Comparison of ENCODE assay signal across 8 mouse cellular contexts in genomic region chr19:47890489-47891130, GRCm38 (mm10). TPM values are rescaled to one million over a fixed set of nuclear protein-coding genes. Genes with fewer than 3 reads are reported as not detected.
DNase-seq lines count a peak whose midpoint lies in the region; ATAC-seq and TF ChIP-seq lines count a peak whose summit lies in the region.

No protein-coding gene starts in this region.

- H3K36me3 ChIP-seq in heart, embryonic 16.5 days (ENCODE audit: control insufficient read depth, insufficient read depth), result peaks cover 12% of the 10 kb centered on the region
- H3K36me3 ChIP-seq in hindbrain, embryonic 11.5 days (ENCODE audit: control insufficient read depth, insufficient read depth, low read length), result no peaks in the 10 kb centered on the region
- peaks cover 29% of the 10 kb centered on the region for H3K36me3 ChIP-seq in forebrain, embryonic 12.5 days (replicated peaks)
- H3K36me3 ChIP-seq in forebrain, embryonic 14.5 days (ENCODE audit: control insufficient read depth, insufficient read depth, low read length), result peaks cover 15% of the 10 kb centered on the region

- H3K4me1 ChIP-seq in heart, embryonic 16.5 days (ENCODE audit: control insufficient read depth, insufficient read depth, low read length), result peaks cover 45% of the 10 kb centered on the region
- H3K4me1 ChIP-seq in bone marrow, adult 2 months (ENCODE audit: control insufficient read depth, insufficient read depth, low read length), result peaks cover 9% of the 10 kb centered on the region
- H3K4me1 ChIP-seq in hindbrain, embryonic 11.5 days (replicated peaks; ENCODE audit: control insufficient read depth, insufficient read depth, low read length), result no peaks in the 10 kb centered on the region
- no peaks in the 10 kb centered on the region for H3K4me1 ChIP-seq in forebrain, embryonic 12.5 days
- no peaks in the 10 kb centered on the region for H3K4me1 ChIP-seq in forebrain, embryonic 14.5 days (ENCODE audit: control insufficient read depth, insufficient read depth, low read length)

- DNase-seq in heart, adult 9 months (ENCODE audit: low spot score in 2 of 2), result no peak
- peak; percentile 61 to 83 for DNase-seq in kidney, postnatal 25 days
- peak; percentile 50 for DNase-seq in naive thymus-derived CD4-positive, alpha-beta T cell, adult 2 months (ENCODE audit: low read depth)
- DNase-seq in hindbrain, embryonic 11.5 days (ENCODE audit: low spot score), result no peak
- no peak for DNase-seq in forebrain, embryonic 14.5 days (ENCODE audit: low spot score)

- ATAC-seq in heart, embryonic 16.5 days (replicated peaks; ENCODE audit: extremely low read depth, insufficient read depth, low FRiP score), result no peak
- ATAC-seq in hindbrain, embryonic 11.5 days (ENCODE audit: low FRiP score), result no peak
- no peak for ATAC-seq in forebrain, embryonic 12.5 days (ENCODE audit: low FRiP score)
- no peak for ATAC-seq in forebrain, embryonic 14.5 days

- H3K9ac ChIP-seq in heart, embryonic 16.5 days (ENCODE audit: low read length), result peak overlapping the region; percentile 35; the same call in 1 of the 2 replicates
- no peak overlapping the region for H3K9ac ChIP-seq in hindbrain, embryonic 11.5 days (ENCODE audit: low read depth, low read length)
- H3K9ac ChIP-seq in forebrain, embryonic 12.5 days, result no peak overlapping the region
- H3K9ac ChIP-seq in forebrain, embryonic 14.5 days (ENCODE audit: low read length), result no peak overlapping the region

- no peak for TF ChIP-seq POLR2A in bone marrow, adult 2 months (IDR thresholded peaks at IDR 0.05; ENCODE audit: borderline replicate concordance, control insufficient read depth, low read depth, low read length)

- no peak overlapping the region; the same call in 1 of the 2 replicates for H3K4me3 ChIP-seq in heart, embryonic 16.5 days (ENCODE audit: low read length)
- H3K4me3 ChIP-seq in bone marrow, adult 2 months (replicated peaks; ENCODE audit: control insufficient read depth, low read depth, low read length), result no peak overlapping the region
- H3K4me3 ChIP-seq in hindbrain, embryonic 11.5 days (ENCODE audit: low read depth, low read length), result no peak overlapping the region
- no peak overlapping the region for H3K4me3 ChIP-seq in forebrain, embryonic 12.5 days (replicated peaks)
- no peak overlapping the region for H3K4me3 ChIP-seq in forebrain, embryonic 14.5 days (ENCODE audit: low read depth, low read length)

- H3K4me2 ChIP-seq in heart, embryonic 16.5 days (ENCODE audit: low read depth, low read length), result peak overlapping the region; percentile 42
- no peak overlapping the region for H3K4me2 ChIP-seq in hindbrain, embryonic 11.5 days (replicated peaks; ENCODE audit: low read depth, low read length)
- no peak overlapping the region for H3K4me2 ChIP-seq in forebrain, embryonic 12.5 days
- no peak overlapping the region for H3K4me2 ChIP-seq in forebrain, embryonic 14.5 days (ENCODE audit: low read length)

- peak overlapping the region; percentile 61 for H3K27ac ChIP-seq in heart, embryonic 16.5 days (ENCODE audit: low read length)
- peak overlapping the region; percentile 2; the same call in 1 of the 2 replicates for H3K27ac ChIP-seq in bone marrow, adult 2 months (ENCODE audit: control insufficient read depth, insufficient read depth, low read depth, low read length, poor library complexity)
- H3K27ac ChIP-seq in hindbrain, embryonic 11.5 days (ENCODE audit: low read depth, low read length), result no peak overlapping the region
- no peak overlapping the region for H3K27ac ChIP-seq in forebrain, embryonic 12.5 days
- no peak overlapping the region for H3K27ac ChIP-seq in forebrain, embryonic 14.5 days (ENCODE audit: low read depth, low read length)

- H3K27me3 ChIP-seq in heart, embryonic 16.5 days (ENCODE audit: control insufficient read depth, insufficient read depth, low read length), result no peaks in the 10 kb centered on the region
- no peaks in the 10 kb centered on the region for H3K27me3 ChIP-seq in hindbrain, embryonic 11.5 days (ENCODE audit: control insufficient read depth, insufficient read depth, low read length)
- no peaks in the 10 kb centered on the region for H3K27me3 ChIP-seq in forebrain, embryonic 12.5 days
- no peaks in the 10 kb centered on the region for H3K27me3 ChIP-seq in forebrain, embryonic 14.5 days (replicated peaks; ENCODE audit: control insufficient read depth, insufficient read depth, low read length)

- H3K9me3 ChIP-seq in heart, embryonic 16.5 days (replicated peaks; ENCODE audit: control insufficient read depth, low read length), result no peaks in the 10 kb centered on the region
- H3K9me3 ChIP-seq in hindbrain, embryonic 11.5 days (ENCODE audit: control insufficient read depth, low read length), result no peaks in the 10 kb centered on the region
- H3K9me3 ChIP-seq in forebrain, embryonic 12.5 days, result no peaks in the 10 kb centered on the region
- no peaks in the 10 kb centered on the region for H3K9me3 ChIP-seq in forebrain, embryonic 14.5 days (replicated peaks; ENCODE audit: control insufficient read depth, low read length)

- WGBS in heart, embryonic 16.5 days, result 51% methylated on average over 10 of the region's 10 CpGs
- 7% methylated on average over 10 of the region's 10 CpGs for WGBS in bone marrow, adult 2 months
- WGBS in hindbrain, embryonic 11.5 days, result 81% methylated on average over 10 of the region's 10 CpGs
- WGBS in forebrain, embryonic 12.5 days, result 77% methylated on average over 10 of the region's 10 CpGs
- 80% methylated on average over 10 of the region's 10 CpGs for WGBS in forebrain, embryonic 14.5 days

- no peak for TF ChIP-seq CTCF in bone marrow, adult 2 months (IDR thresholded peaks at IDR 0.05; ENCODE audit: control insufficient read depth, insufficient read depth, low read length)

RNA-seq across cellular contexts. Expression of gene Gsto2, which starts 25.3 kb away (rescaled TPM):
- polyA plus RNA-seq in heart, embryonic 16.5 days (2015; fragmentation: Nextera tagmentation; extraction: Ambion mirVana), result 0.77 and 1.1 TPM in 2 replicates
- 2.0 TPM in 1 of 2 replicates, not detected in the other for polyA plus RNA-seq in bone marrow, adult 2 months (2011; ENCODE audit: insufficient read depth, insufficient read length, low replicate concordance, missing spikeins)
- polyA plus RNA-seq in hindbrain, embryonic 11.5 days (2014; fragmentation: Nextera tagmentation; extraction: Ambion mirVana), result 0.77 and 1.4 TPM in 2 replicates
- polyA plus RNA-seq in forebrain, embryonic 12.5 days (2016; fragmentation: Nextera tagmentation; extraction: Ambion mirVana), result 0.95 and 1.3 TPM in 2 replicates
- 1.1 TPM in 2 replicates for polyA plus RNA-seq in forebrain, embryonic 14.5 days (2014; fragmentation: Nextera tagmentation; extraction: Ambion mirVana)

RNA-seq across cellular contexts. Expression of gene Cfap43, which starts 28.5 kb away (rescaled TPM):
- polyA plus RNA-seq in heart, embryonic 16.5 days (2015; fragmentation: Nextera tagmentation; extraction: Ambion mirVana), result 0.38 and 0.42 TPM in 2 replicates
- not detected in 2 replicates for polyA plus RNA-seq in bone marrow, adult 2 months (2011; ENCODE audit: insufficient read depth, insufficient read length, low replicate concordance, missing spikeins)
- 0.54 and 2.1 TPM in 2 replicates for polyA plus RNA-seq in hindbrain, embryonic 11.5 days (2014; fragmentation: Nextera tagmentation; extraction: Ambion mirVana)
- polyA plus RNA-seq in forebrain, embryonic 12.5 days (2016; fragmentation: Nextera tagmentation; extraction: Ambion mirVana), result 0.22 and 0.37 TPM in 2 replicates
- polyA plus RNA-seq in forebrain, embryonic 14.5 days (2014; fragmentation: Nextera tagmentation; extraction: Ambion mirVana), result 0.99 and 1.4 TPM in 2 replicates

RNA-seq across cellular contexts. Expression of gene Itprip, which starts 28.5 kb away (rescaled TPM):
- 18.4 and 23.3 TPM in 2 replicates for polyA plus RNA-seq in heart, embryonic 16.5 days (2015; fragmentation: Nextera tagmentation; extraction: Ambion mirVana)
- 8.8 and 14.9 TPM in 2 replicates for polyA plus RNA-seq in bone marrow, adult 2 months (2011; ENCODE audit: insufficient read depth, insufficient read length, low replicate concordance, missing spikeins)
- 10.0 and 12.2 TPM in 2 replicates for polyA plus RNA-seq in hindbrain, embryonic 11.5 days (2014; fragmentation: Nextera tagmentation; extraction: Ambion mirVana)
- 17.9 and 19.8 TPM in 2 replicates for polyA plus RNA-seq in forebrain, embryonic 12.5 days (2016; fragmentation: Nextera tagmentation; extraction: Ambion mirVana)
- 5.4 and 6.4 TPM in 2 replicates for polyA plus RNA-seq in forebrain, embryonic 14.5 days (2014; fragmentation: Nextera tagmentation; extraction: Ambion mirVana)

RNA-seq across cellular contexts. Expression of gene Gsto1, which starts 35.8 kb away (rescaled TPM):
- 115 and 121 TPM in 2 replicates for polyA plus RNA-seq in heart, embryonic 16.5 days (2015; fragmentation: Nextera tagmentation; extraction: Ambion mirVana)
- polyA plus RNA-seq in bone marrow, adult 2 months (2011; ENCODE audit: insufficient read depth, insufficient read length, low replicate concordance, missing spikeins), result 24.8 and 34.2 TPM in 2 replicates
- 105 and 116 TPM in 2 replicates for polyA plus RNA-seq in hindbrain, embryonic 11.5 days (2014; fragmentation: Nextera tagmentation; extraction: Ambion mirVana)
- 61.8 and 62.7 TPM in 2 replicates for polyA plus RNA-seq in forebrain, embryonic 12.5 days (2016; fragmentation: Nextera tagmentation; extraction: Ambion mirVana)
- 105 and 120 TPM in 2 replicates for polyA plus RNA-seq in forebrain, embryonic 14.5 days (2014; fragmentation: Nextera tagmentation; extraction: Ambion mirVana)

RNA-seq across cellular contexts. Expression of gene Cfap58, which starts 46.9 kb away (rescaled TPM):
- 0.09 and 0.25 TPM in 2 replicates for polyA plus RNA-seq in heart, embryonic 16.5 days (2015; fragmentation: Nextera tagmentation; extraction: Ambion mirVana)
- polyA plus RNA-seq in bone marrow, adult 2 months (2011; ENCODE audit: insufficient read depth, insufficient read length, low replicate concordance, missing spikeins), result not detected in 2 replicates
- polyA plus RNA-seq in hindbrain, embryonic 11.5 days (2014; fragmentation: Nextera tagmentation; extraction: Ambion mirVana), result 0.36 and 0.37 TPM in 2 replicates
- 0.09 and 0.10 TPM in 2 replicates for polyA plus RNA-seq in forebrain, embryonic 12.5 days (2016; fragmentation: Nextera tagmentation; extraction: Ambion mirVana)
- polyA plus RNA-seq in forebrain, embryonic 14.5 days (2014; fragmentation: Nextera tagmentation; extraction: Ambion mirVana), result 0.37 and 0.50 TPM in 2 replicates

Comparison
In these comparisons a context has a peak if more than half of its experiments do, and no peak if none do; other contexts are left out.
1. H3K27ac ChIP-seq: peak in heart, embryonic 16.5 days (single experiment) and bone marrow, adult 2 months (single experiment); none in hindbrain, embryonic 11.5 days (single experiment), forebrain, embryonic 12.5 days (single experiment) and forebrain, embryonic 14.5 days (single experiment).
2. DNase-seq: peak in kidney, postnatal 25 days (2 of 2) and naive thymus-derived CD4-positive, alpha-beta T cell, adult 2 months (single experiment); none in heart, adult 9 months (0 of 2), hindbrain, embryonic 11.5 days (single experiment) and forebrain, embryonic 14.5 days (single experiment).